Mouse (Mus musculus): ENCODE measurements at regions not wholly inside any gene's neighbourhood (a gene's known extent, or its start where the extent isn't known, plus 50 kb on each side); places are given as distances from the start of the nearest gene placed in this dataset.

GRCm38 (mm10) chr2:75138746-75139060 lies 313.1 kb downstream of the Mtx2 start:
- TF ChIP-seq CTCF (IDR thresholded peaks at IDR 0.05; ENCODE audit: borderline replicate concordance, control insufficient read depth, extremely low read depth, insufficient read depth, low read length, poor library complexity) (no peak), POLR2A (IDR thresholded peaks at IDR 0.05; ENCODE audit: control insufficient read depth, extremely low read depth, insufficient read depth, low read length, poor library complexity) (no peak)
